Mouse (Mus musculus) bone marrow, adult 2 months (tissue): ENCODE measurements around the gene Zfp334. TPM values are rescaled to one million over a fixed set of nuclear protein-coding genes. Genes with fewer than 3 reads are reported as not detected.

Experiments used
- H3K27ac ChIP-seq: fragments of 200-500 bp; 2 replicates; pipeline ENCODE4 v1.5.1; 2012; ENCODE audit warnings: low read depth, mild to moderate bottlenecking, control low read depth, inconsistent platforms, low read length; ENCODE audit not compliant: control insufficient read depth, poor library complexity, insufficient read depth
- H3K4me1 ChIP-seq: fragments of 200-500 bp; 2 replicates; pipeline ENCODE4 v1.6.1; 2011; ENCODE audit warnings: low read length; ENCODE audit not compliant: control insufficient read depth, insufficient read depth
- H3K4me3 ChIP-seq: fragments of 200-500 bp; replicated peaks from 2 replicates; pipeline ENCODE3; 2011; ENCODE audit warnings: mild to moderate bottlenecking, low read depth, low read length, control low read depth; ENCODE audit not compliant: control insufficient read depth
- CTCF ChIP-seq: fragments of 200-500 bp; IDR thresholded peaks from 2 replicates; pipeline ENCODE4 v1.5.1; 2011; ENCODE audit warnings: low read length, control low read depth; ENCODE audit not compliant: control insufficient read depth, insufficient read depth
- POLR2A ChIP-seq: fragments of 200-500 bp; IDR thresholded peaks from 2 replicates; pipeline ENCODE4 v1.6.1; 2011; ENCODE audit warnings: low read depth, mild to moderate bottlenecking, control low read depth, low read length, borderline replicate concordance; ENCODE audit not compliant: control insufficient read depth
- WGBS: fragments of 180-500 bp; shearing (Covaris S2); methylation state at CpG from one replicate; pipeline ENCODE4 v1.1.7; 2018; 5-methylcytosine and 5-hydroxymethylcytosine counted together
- polyA plus RNA-seq: library from polyadenylated mRNA; stranded (reverse); fragments of >200 nt; gene quantifications from 2 replicates; pipeline ENCODE4 v1.2.4, GENCODE M21; 2011; ENCODE audit warnings: low replicate concordance; ENCODE audit not compliant: missing spikeins, insufficient read depth, insufficient read length

The Zfp334 gene
- polyA plus RNA-seq, 1 experiment = 0.42 TPM

DNA sequence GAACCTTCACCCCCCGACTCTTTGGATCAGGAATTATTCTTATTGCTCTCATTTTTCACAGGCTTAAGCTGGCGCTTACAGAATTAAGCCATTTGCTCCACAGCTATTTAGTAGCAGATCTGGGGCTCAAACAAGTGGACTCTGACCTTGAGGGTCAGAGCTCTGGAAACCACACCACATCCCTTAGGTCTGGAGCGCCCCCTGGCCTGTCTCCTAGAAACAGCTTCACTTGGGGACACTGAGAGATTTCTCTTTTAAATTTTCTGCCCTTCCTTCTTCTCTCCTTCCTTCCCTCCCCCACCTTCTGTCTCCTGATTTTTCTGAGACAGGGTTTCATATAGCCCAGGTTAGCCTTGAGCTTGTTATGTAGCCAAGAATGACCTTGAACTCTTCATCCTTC is 50.9 kb downstream of the Zfp334 start:
- TF ChIP-seq CTCF = peak; percentile 70; the same call in 1 of the 2 replicates
- TF ChIP-seq POLR2A = no peak

DNA sequence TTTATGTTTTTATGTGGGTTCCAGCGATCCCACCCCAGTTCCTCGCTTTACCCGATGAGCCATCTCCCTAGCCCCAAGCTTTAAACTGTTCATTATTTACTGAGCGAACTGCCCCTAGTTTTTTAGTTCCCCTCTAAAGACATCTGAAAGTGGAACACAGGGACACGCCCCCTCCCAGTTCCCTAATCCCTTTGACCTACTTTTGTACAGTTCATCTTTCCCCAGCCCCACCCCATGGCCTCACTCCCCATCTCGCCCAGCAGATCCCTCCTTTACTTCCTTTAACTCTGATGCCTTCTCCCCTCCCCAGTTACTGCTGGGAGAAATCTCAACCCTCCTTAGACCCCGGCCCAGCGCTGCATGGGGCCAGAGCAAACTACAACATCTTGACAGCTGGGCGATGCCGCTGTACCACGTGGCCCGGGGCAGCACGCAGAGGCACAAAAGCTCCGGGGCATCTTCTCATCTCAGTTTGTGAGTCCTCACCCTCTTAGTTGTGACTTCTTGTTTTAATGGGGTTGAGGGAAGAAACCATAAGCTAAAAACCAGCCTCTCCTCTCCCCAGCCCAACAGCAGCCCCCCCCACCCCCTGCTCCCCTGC is 55.3 kb downstream of the Zfp334 start:
- WGBS = 23% methylated on average over 14 of the region's 14 CpGs
- Histone ChIP-seq H3K4me1 (peaks cover 4% of the 10 kb centered on the region), H3K4me3 (peak overlapping the region; percentile 50), H3K27ac (peak overlapping the region; percentile 64; the same call in 1 of the 2 replicates)
- TF ChIP-seq POLR2A (no peak), CTCF (no peak)

More for the DNA sequence above, 50.9 kb downstream of the Zfp334 start:
- Histone ChIP-seq H3K4me3 (no peak overlapping the region), H3K27ac (no peak overlapping the region), H3K4me1 (peaks cover 2% of the 10 kb centered on the region; the same call in 1 of the 2 replicates)
- 47% methylated on average over 3 of the region's 3 CpGs for WGBS

DNA sequence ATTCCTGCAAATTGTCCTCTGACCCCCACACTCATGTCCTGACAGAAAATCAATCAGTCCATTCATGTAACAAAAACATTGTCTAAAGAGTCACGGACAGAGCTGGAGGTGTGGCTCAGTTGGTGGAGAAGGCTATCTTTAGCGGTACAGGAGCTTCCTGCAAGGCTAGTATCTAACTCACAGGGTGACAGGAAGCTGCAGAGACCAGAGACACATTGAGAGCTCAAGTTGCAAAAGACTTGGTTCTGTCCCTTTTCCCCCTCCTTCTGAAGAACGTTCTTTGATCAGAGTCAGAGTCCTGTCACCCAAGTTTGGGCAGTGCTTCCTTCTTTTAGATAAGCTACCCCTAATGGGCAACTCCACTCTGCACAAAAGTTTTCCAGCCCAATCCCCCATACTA is 58.4 kb downstream of the Zfp334 start:
- Histone ChIP-seq H3K27ac (peak overlapping the region; percentile 66), H3K4me1 (peaks cover 5% of the 10 kb centered on the region), H3K4me3 (no peak overlapping the region)
- 2% methylated on average over 3 of the region's 3 CpGs for WGBS
- TF ChIP-seq POLR2A = no peak

DNA sequence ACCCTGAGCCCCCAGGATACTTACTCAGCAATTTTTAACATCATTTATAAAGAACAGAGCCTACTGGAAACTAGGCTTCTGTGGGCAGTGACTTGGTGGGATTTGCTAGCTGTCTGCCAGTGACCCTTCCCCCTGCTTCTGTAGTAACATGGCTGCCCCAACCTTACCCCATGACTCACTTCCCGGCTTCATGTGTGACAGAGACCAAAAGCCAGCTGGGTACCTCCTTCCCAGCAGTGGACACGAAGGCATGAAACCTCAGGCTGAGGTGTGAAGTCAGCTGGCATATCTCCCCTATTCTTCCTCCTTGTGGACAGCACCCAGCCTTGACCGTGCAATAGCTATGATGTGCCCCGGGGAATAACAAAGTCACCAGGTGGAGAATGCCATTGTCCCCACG is 59.3 kb downstream of the Zfp334 start:
- no peak overlapping the region for H3K4me3 ChIP-seq
- H3K27ac ChIP-seq = no peak overlapping the region
- TF ChIP-seq CTCF (no peak), POLR2A (no peak)
- 63% methylated on average over 5 of the region's 5 CpGs for WGBS
- H3K4me1 ChIP-seq = peaks cover 5% of the 10 kb centered on the region

DNA sequence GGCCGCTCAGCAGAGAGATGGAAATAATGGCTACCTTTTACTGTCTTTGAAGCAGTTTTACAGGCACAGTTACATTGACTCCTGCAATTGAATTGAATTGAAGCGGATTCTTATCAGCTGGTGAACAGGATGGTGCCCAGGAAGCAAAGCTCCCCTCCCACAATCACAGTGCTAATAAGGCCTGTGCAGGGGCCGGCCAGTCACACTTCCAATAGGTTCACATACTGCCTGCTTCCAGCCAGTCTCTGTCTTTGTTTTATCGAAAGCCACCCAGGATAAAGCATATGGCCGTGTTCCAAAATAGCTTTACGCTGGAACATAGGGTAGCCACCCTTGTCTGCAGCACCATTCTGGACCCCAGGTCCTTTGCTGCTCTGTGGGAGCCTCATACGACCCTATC is 60.7 kb downstream of the Zfp334 start:
- Histone ChIP-seq H3K27ac (no peak overlapping the region), H3K4me3 (no peak overlapping the region)
- TF ChIP-seq POLR2A (no peak), CTCF (no peak)

DNA sequence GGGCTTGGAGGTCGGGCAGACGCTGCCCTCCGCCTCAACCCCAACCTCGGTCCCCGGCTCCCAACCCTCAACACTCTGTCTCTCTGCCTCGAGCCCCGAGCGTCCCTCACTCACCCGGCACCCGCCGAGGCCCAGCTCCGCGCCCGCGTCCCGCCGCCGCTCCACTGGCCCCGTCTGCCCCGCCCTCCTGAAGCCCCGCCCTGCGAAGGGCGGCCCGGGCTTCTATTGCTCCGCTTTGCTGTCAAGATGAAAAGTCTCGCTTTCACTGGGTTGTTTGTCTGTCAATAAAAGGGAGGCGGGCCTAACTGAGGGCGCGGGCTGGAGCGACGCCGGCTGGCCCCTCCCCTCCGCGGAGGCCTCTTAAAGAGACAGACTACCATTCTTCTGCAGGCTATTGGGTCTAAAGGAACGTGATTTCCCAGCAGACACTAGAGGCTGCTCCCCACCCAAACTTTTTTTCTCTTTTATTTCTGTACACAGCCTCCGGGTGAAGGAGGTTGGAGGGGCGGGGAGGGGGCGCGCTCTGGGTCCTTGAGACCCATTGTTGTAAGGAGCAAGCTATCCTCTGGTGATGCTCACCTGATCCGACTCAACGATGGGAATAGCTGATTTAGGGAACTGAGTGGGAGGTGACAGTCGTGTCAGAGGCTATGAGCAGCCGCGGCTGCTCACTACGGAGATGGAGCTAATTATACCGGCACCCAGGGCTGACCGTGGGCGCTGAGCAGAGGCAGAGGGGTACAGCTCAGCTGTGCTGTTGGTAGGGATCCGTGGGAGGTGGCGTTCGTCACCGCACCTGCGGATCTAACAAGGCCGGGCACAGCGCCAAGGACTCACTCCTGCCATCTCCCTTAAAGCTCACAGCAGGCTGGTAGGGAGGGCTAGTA is 61.5 kb downstream of the Zfp334 start, which contains the start of gene Elmo2:
TSS of gene Elmo2 (minus strand) at position 176 of the 887 bp plus-strand sequence.
- Histone ChIP-seq H3K4me3 (peak within 1 kb of the TSS; percentile 90), H3K4me1 (peaks cover 10% of the 10 kb centered on the region), H3K27ac (peak within 1 kb of the TSS; percentile 54)
- no peak for TF ChIP-seq CTCF
- TF ChIP-seq POLR2A = peak; percentile 63; the same call in 1 of the 2 replicates
- WGBS = under 1% methylated on average over 55 of the region's 55 CpGs

More for the DNA sequence above, 60.7 kb downstream of the Zfp334 start:
- H3K4me1 ChIP-seq = peaks cover 5% of the 10 kb centered on the region
- WGBS = 74% methylated on average over 7 of the region's 7 CpGs

DNA sequence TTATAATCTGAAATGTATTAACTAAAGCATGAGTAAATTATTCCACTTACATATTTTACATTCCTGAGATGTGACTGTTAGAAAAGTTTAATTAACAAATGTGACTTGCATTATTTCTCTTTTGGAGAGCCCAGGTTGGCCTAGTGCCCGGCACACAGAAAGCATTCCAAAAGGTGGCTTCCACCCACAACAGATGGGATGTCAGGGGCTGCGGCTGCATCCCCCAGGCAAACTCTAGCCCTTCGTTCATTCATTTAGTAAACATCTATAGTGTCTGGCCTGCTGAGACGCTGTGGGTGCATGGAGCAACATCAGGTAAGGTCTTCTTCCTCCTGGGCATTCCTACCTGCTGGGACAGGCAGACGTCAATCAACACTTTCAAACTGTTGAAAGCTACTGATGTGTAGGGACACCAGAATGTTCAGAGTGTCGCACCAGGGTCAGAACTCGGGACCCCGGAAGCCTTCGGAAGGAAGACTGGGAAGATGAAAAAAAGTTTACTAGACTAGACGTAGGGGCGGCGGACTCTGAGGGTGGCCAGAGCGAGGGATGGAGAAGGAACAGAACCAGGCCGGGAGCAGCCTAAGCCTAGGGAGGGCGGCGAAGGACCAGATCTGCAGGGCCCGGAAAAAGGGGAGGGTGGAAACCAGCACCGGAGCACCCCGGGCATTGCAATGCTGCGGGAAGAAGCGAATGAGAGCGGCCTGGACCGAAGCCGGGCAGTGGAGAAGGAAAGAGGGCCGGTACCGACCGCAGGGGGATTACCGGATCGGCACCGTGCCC is 62.3 kb downstream of the Zfp334 start:
- WGBS = 2% methylated on average over 30 of the region's 30 CpGs
- no peak for TF ChIP-seq POLR2A
- no peak for TF ChIP-seq CTCF
- Histone ChIP-seq H3K27ac (peak overlapping the region; percentile 54), H3K4me1 (peaks cover 11% of the 10 kb centered on the region), H3K4me3 (peak overlapping the region; percentile 90)

Other genes with a start within 250 kb of the Zfp334 start
- gene Cdh22, start 153.4 kb downstream of the Zfp334 start, polyA plus RNA-seq = 0.80 TPM in 1 of 2 replicates, not detected in the other
- 44.3 and 79.2 TPM in 2 replicates for gene Slc35c2, start 100.4 kb downstream of the Zfp334 start, polyA plus RNA-seq
- gene Elmo2, start 61.8 kb downstream of the Zfp334 start, polyA plus RNA-seq = 11.4 and 29.8 TPM in 2 replicates
- gene Zfp663, start 19.5 kb downstream of the Zfp334 start, polyA plus RNA-seq = not detected in 2 replicates
- 0.67 TPM in 1 of 2 replicates, not detected in the other for gene Ocstamp, start 12.1 kb upstream of the Zfp334 start, polyA plus RNA-seq
- 1.6 TPM in 1 of 2 replicates, not detected in the other for gene Slc13a3, start 85.0 kb upstream of the Zfp334 start, polyA plus RNA-seq
- 7.2 and 10.8 TPM in 2 replicates for gene Trp53rka, start 105.1 kb upstream of the Zfp334 start, polyA plus RNA-seq
- gene Slc2a10, start 115.5 kb upstream of the Zfp334 start, polyA plus RNA-seq = 0.27 TPM in 1 of 2 replicates, not detected in the other
- 1.3 and 2.4 TPM in 2 replicates for gene Eya2, start 206.8 kb upstream of the Zfp334 start, polyA plus RNA-seq